Mouse (Mus musculus) myocyte (in vitro differentiated cells): ENCODE measurements at regions not wholly inside any gene's neighbourhood (a gene's known extent, or its start where the extent isn't known, plus 50 kb on each side); places are given as distances from the start of the nearest gene placed in this dataset.

Source experiments
- MYOD1 ChIP-seq, 3 experiments: IDR thresholded peaks; one replicate each; pipeline ENCODE4 v1.6.1; 2011; ENCODE audit warnings: control low read depth in 2 of 3, low read depth in 2 of 3, mild to moderate bottlenecking in 2 of 3, moderate library complexity in 1 of 3; ENCODE audit not compliant: insufficient read length in 2 of 3, control insufficient read depth in 1 of 3
- POLR2A ChIP-seq: IDR thresholded peaks from one replicate; pipeline ENCODE4 v1.6.1; 2011; ENCODE audit warnings: low read depth, mild to moderate bottlenecking, control low read depth, moderate library complexity; ENCODE audit not compliant: insufficient read length
- SRF ChIP-seq: IDR thresholded peaks from one replicate; pipeline ENCODE4 v1.6.1; 2011; ENCODE audit warnings: low read depth; ENCODE audit not compliant: control insufficient read depth, insufficient read length

DNA sequence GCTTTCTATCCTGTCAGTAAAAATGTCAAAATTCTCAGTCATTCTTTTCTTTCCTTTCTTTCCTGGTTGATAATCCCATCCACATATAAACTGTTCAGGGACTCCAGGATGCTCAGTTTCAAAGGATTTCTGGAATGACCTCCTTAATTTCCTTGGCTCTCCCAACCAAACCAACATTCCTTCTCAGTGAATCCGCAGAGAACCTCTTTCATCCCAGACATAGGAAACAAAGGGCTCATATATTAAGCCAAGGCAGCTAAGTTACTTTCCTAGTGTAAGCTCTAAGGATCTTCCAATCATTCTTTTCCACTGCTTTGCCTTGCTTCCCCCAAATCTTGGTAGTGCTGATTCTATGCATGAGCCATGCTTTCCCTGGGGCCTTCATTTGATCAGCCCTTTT is 69.5 kb upstream of the Dcn start:
- TF ChIP-seq POLR2A (no peak), MYOD1 (IDR thresholded peaks at IDR 0.05; ENCODE audit: control insufficient read depth in 1 of 3, insufficient read length in 2 of 3, low read depth in 2 of 3) (no peak), SRF (no peak)
